Mouse (Mus musculus): ENCODE measurements at regions not wholly inside any gene's neighbourhood (a gene's known extent, or its start where the extent isn't known, plus 50 kb on each side); places are given as distances from the start of the nearest gene placed in this dataset.

DNA sequence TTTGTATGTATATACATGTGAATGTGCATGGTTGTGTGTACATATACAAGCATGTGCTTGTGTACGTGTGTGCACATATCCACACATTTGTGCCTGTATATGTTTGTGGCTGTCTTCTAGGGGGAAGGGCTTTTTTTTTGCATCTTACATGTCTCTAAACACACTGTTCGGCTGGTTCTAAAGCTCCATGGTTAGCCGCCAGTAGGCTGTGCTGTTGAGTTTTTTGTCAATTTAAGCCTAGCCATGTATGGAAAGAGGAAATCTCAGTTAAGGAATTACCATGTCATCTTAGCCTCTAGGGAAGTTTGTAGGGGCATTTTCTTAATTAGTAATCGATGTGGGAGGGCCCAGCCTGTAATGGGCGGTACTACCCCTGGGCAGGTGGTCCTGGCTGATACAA is 411.5 kb upstream of the Kcnab2 start:
- no peak overlapping the region for H3K4me3 ChIP-seq (ENCODE audit: control insufficient read depth in 1 of 2, insufficient read depth in 1 of 2, low read depth in 2 of 2, low read length in 2 of 2)
- H3K9ac ChIP-seq (ENCODE audit: control insufficient read depth, low read depth, low read length, poor library complexity, severe bottlenecking), result no peak overlapping the region
- H3K9me3 ChIP-seq (replicated peaks; ENCODE audit: insufficient read depth, low read length), result no peaks in the 10 kb centered on the region
- DNase-seq (ENCODE audit: low read depth, low spot score), result no peak
- TF ChIP-seq NELFE (IDR thresholded peaks at IDR 0.05; ENCODE audit: low read depth, low read length) (no peak), RAD21 (IDR thresholded peaks at IDR 0.05; ENCODE audit: low read depth, low read length) (no peak), UBTF (IDR thresholded peaks at IDR 0.05; ENCODE audit: borderline replicate concordance, insufficient read depth, low read depth, low read length) (no peak), HCFC1 (IDR thresholded peaks at IDR 0.05; ENCODE audit: low read depth, low read length) (no peak), JUND (IDR thresholded peaks at IDR 0.05; ENCODE audit: low read depth, low read length) (no peak), SIN3A (IDR thresholded peaks at IDR 0.05; ENCODE audit: low read length) (no peak), E2F4 (IDR thresholded peaks at IDR 0.05; ENCODE audit: borderline replicate concordance, low read depth, low read length) (no peak), CTCF (IDR thresholded peaks at IDR 0.05 in 2 of 3, conservative IDR thresholded peaks at IDR 0.05 in 1 of 3; ENCODE audit: control insufficient read depth in 1 of 3, insufficient read depth in 1 of 3, low read depth in 2 of 3, low read length in 3 of 3, poor library complexity in 1 of 3, severe bottlenecking in 1 of 3) (no peak), BHLHE40 (IDR thresholded peaks at IDR 0.05; ENCODE audit: borderline replicate concordance, low read depth, low read length) (no peak), MYC (IDR thresholded peaks at IDR 0.05; ENCODE audit: low read depth, low read length) (no peak), MAZ (IDR thresholded peaks at IDR 0.05; ENCODE audit: low read depth, low read length) (no peak), RCOR1 (IDR thresholded peaks at IDR 0.05; ENCODE audit: low read depth, low read length) (no peak), ZKSCAN1 (IDR thresholded peaks at IDR 0.05; ENCODE audit: low read depth, low read length) (no peak), MXI1 (IDR thresholded peaks at IDR 0.05; ENCODE audit: low read depth, low read length) (no peak), CHD1 (IDR thresholded peaks at IDR 0.05; ENCODE audit: low read depth, low read length) (no peak)
- no peaks in the 10 kb centered on the region for H3K79me2 ChIP-seq (ENCODE audit: control insufficient read depth, insufficient read depth, low read length, poor library complexity)
- no peaks in the 10 kb centered on the region for H3K4me1 ChIP-seq (ENCODE audit: control insufficient read depth in 1 of 2, insufficient read depth in 2 of 2, low read length in 2 of 2)
- no peaks in the 10 kb centered on the region for H3K36me3 ChIP-seq (ENCODE audit: control insufficient read depth in 1 of 2, insufficient read depth in 2 of 2, low read length in 2 of 2)
- no peak overlapping the region for H3K27ac ChIP-seq (ENCODE audit: control insufficient read depth, low read depth, low read length)
- H3K27me3 ChIP-seq (ENCODE audit: control insufficient read depth in 1 of 2, insufficient read depth in 2 of 2, low read length in 2 of 2), result no peaks in the 10 kb centered on the region

DNA sequence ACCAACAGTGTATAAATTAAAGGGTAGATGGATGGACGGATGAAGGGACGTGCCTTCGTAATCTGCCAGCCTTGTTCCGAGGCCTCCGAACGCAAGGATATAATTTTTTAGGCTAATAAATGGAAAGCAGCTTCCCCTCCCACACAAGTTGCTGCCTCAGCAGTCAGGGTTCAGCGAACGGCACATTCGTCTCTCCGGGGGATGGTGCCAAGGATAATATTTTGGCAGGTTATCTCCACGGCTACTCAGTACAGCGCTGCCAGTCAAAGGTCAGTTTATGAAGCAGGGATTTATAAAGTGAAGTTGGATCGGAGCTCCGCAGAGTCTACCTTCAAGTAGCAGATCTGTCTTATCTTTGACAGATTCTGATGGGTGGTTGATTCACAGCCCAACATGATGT is 410.6 kb upstream of the Kcnab2 start:
- H3K27ac ChIP-seq (ENCODE audit: control insufficient read depth, low read depth, low read length), result no peak overlapping the region
- H3K9me3 ChIP-seq (replicated peaks; ENCODE audit: insufficient read depth, low read length), result no peaks in the 10 kb centered on the region

More for the DNA sequence above, 410.6 kb upstream of the Kcnab2 start:
- Histone ChIP-seq H3K4me1 (ENCODE audit: control insufficient read depth in 1 of 2, insufficient read depth in 2 of 2, low read length in 2 of 2) (no peaks in the 10 kb centered on the region), H3K27me3 (ENCODE audit: control insufficient read depth in 1 of 2, insufficient read depth in 2 of 2, low read length in 2 of 2) (no peaks in the 10 kb centered on the region), H3K36me3 (ENCODE audit: control insufficient read depth in 1 of 2, insufficient read depth in 2 of 2, low read length in 2 of 2) (no peaks in the 10 kb centered on the region), H3K4me3 (ENCODE audit: control insufficient read depth in 1 of 2, insufficient read depth in 1 of 2, low read depth in 2 of 2, low read length in 2 of 2) (no peak overlapping the region), H3K9ac (ENCODE audit: control insufficient read depth, low read depth, low read length, poor library complexity, severe bottlenecking) (no peak overlapping the region), H3K79me2 (ENCODE audit: control insufficient read depth, insufficient read depth, low read length, poor library complexity) (no peaks in the 10 kb centered on the region)
- no peak for DNase-seq (ENCODE audit: low read depth, low spot score)
- TF ChIP-seq TCF12 (IDR thresholded peaks at IDR 0.05; ENCODE audit: low read depth, low read length) (no peak), SIN3A (IDR thresholded peaks at IDR 0.05; ENCODE audit: low read length) (no peak), TBP (IDR thresholded peaks at IDR 0.05; ENCODE audit: low read depth, low read length) (no peak), MXI1 (IDR thresholded peaks at IDR 0.05; ENCODE audit: low read depth, low read length) (no peak), ZNF384 (IDR thresholded peaks at IDR 0.05; ENCODE audit: low read depth, low read length) (no peak), MYB (IDR thresholded peaks at IDR 0.05; ENCODE audit: low read depth, low read length) (no peak), MAFK (IDR thresholded peaks at IDR 0.05; ENCODE audit: borderline replicate concordance, low read depth, low read length) (no peak), UBTF (IDR thresholded peaks at IDR 0.05; ENCODE audit: borderline replicate concordance, insufficient read depth, low read depth, low read length) (no peak), EP300 (IDR thresholded peaks at IDR 0.05; ENCODE audit: low read depth in 1 of 2, low read length in 2 of 2) (no peak)
